Mouse (Mus musculus): Measurements from ENCODE around the gene Zcchc17. TPM values are rescaled to one million over a fixed set of nuclear protein-coding genes. Genes with fewer than 3 reads are reported as not detected.

Zcchc17 gene
- total and polyA plus RNA-seq, 3 experiments: 43.7 to 62.5 TPM; not detected in 1

DNA sequence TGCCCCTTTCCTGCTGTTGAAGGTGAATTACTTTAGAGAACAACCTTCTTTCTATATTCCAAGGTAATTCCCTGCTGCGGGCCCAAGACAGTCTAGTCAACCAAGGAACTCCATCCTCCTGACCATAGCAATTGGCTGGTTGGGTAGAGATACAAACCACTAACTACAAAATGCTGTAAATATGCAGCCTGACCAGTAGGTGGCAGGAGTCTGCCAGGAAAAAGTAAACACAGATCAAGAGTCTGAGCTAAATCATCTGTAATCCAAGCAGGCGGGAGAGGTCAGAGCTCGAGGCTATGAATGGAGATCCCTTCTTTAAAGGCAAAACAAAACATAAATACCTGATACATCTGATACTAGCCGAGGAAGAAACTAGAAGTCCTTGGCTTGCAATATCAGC, 18.1 kb downstream of the Zcchc17 start:
- TF ChIP-seq MYB (IDR thresholded peaks at IDR 0.05; ENCODE audit: low read depth, low read length) (no peak), CHD1 (IDR thresholded peaks at IDR 0.05; ENCODE audit: low read depth, low read length) (no peak), RAD21 (IDR thresholded peaks at IDR 0.05; ENCODE audit: low read depth, low read length) (peak; percentile 65), GATA1 (IDR thresholded peaks at IDR 0.05; ENCODE audit: low read depth, low read length) (no peak), BHLHE40 (IDR thresholded peaks at IDR 0.05; ENCODE audit: borderline replicate concordance, low read depth, low read length) (no peak), HCFC1 (IDR thresholded peaks at IDR 0.05; ENCODE audit: low read depth, low read length) (0 out of 2 replicates have a peak, but pooled peaks have one; percentile 23), UBTF (IDR thresholded peaks at IDR 0.05; ENCODE audit: borderline replicate concordance, insufficient read depth, low read depth, low read length) (no peak), CTCF (IDR thresholded peaks at IDR 0.05 in 2 of 3, conservative IDR thresholded peaks at IDR 0.05 in 1 of 3; ENCODE audit: control insufficient read depth in 1 of 3, insufficient read depth in 1 of 3, low read depth in 2 of 3, low read length in 3 of 3, poor library complexity in 1 of 3, severe bottlenecking in 1 of 3) (peak; percentile 39 to 90 (median 88)), SMC3 (IDR thresholded peaks at IDR 0.05; ENCODE audit: low read depth, low read length) (peak; percentile 67), SIN3A (IDR thresholded peaks at IDR 0.05; ENCODE audit: low read length) (peak; percentile 63; the same call in 1 of the 2 replicates), ZMIZ1 (IDR thresholded peaks at IDR 0.05; ENCODE audit: low read depth, low read length) (no peak), NRF1 (IDR thresholded peaks at IDR 0.05; ENCODE audit: insufficient read depth, low read depth, low read length, poor library complexity, severe bottlenecking) (no peak), JUND (IDR thresholded peaks at IDR 0.05; ENCODE audit: low read depth, low read length) (0 out of 2 replicates have a peak, but pooled peaks have one; percentile 41), MXI1 (IDR thresholded peaks at IDR 0.05; ENCODE audit: low read depth, low read length) (0 out of 2 replicates have a peak, but pooled peaks have one; percentile 29)
- Histone ChIP-seq H3K4me1 (ENCODE audit: control insufficient read depth in 1 of 2, insufficient read depth in 2 of 2, low read length in 2 of 2) (no peaks in the 10 kb centered on the region), H3K9me3 (replicated peaks; ENCODE audit: insufficient read depth, low read length) (no peaks in the 10 kb centered on the region), H3K9ac (ENCODE audit: control insufficient read depth, low read depth, low read length, poor library complexity, severe bottlenecking) (no peak overlapping the region), H3K79me2 (ENCODE audit: control insufficient read depth, insufficient read depth, low read length, poor library complexity) (no peaks in the 10 kb centered on the region), H3K27me3 (ENCODE audit: control insufficient read depth in 1 of 2, insufficient read depth in 2 of 2, low read length in 2 of 2) (no peaks in the 10 kb centered on the region), H3K4me3 (ENCODE audit: control insufficient read depth in 1 of 2, insufficient read depth in 1 of 2, low read depth in 2 of 2, low read length in 2 of 2) (no peak overlapping the region), H3K36me3 (ENCODE audit: control insufficient read depth in 1 of 2, insufficient read depth in 2 of 2, low read length in 2 of 2) (no peaks in the 10 kb centered on the region; a peak in 1 of 4 replicates), H3K27ac (ENCODE audit: control insufficient read depth, low read depth, low read length) (no peak overlapping the region)
- DNase-seq (ENCODE audit: low read depth, low spot score): peak; percentile 77

GRCm38 (mm10) chr4:130335867-130336266, 23.9 kb downstream of the Zcchc17 start:
- Histone ChIP-seq H3K27me3 (ENCODE audit: control insufficient read depth in 1 of 2, insufficient read depth in 2 of 2, low read length in 2 of 2) (no peaks in the 10 kb centered on the region), H3K9ac (ENCODE audit: control insufficient read depth, low read depth, low read length, poor library complexity, severe bottlenecking) (no peak overlapping the region), H3K4me1 (ENCODE audit: control insufficient read depth in 1 of 2, insufficient read depth in 2 of 2, low read length in 2 of 2) (no peaks in the 10 kb centered on the region), H3K36me3 (ENCODE audit: control insufficient read depth in 1 of 2, insufficient read depth in 2 of 2, low read length in 2 of 2) (no peaks in the 10 kb centered on the region; a peak in 1 of 4 replicates), H3K4me3 (ENCODE audit: control insufficient read depth in 1 of 2, insufficient read depth in 1 of 2, low read depth in 2 of 2, low read length in 2 of 2) (no peak overlapping the region), H3K79me2 (ENCODE audit: control insufficient read depth, insufficient read depth, low read length, poor library complexity) (no peaks in the 10 kb centered on the region), H3K9me3 (replicated peaks; ENCODE audit: insufficient read depth, low read length) (no peaks in the 10 kb centered on the region), H3K27ac (ENCODE audit: control insufficient read depth, low read depth, low read length) (no peak overlapping the region)
- DNase-seq (ENCODE audit: low read depth, low spot score): no peak
- TF ChIP-seq RCOR1 (IDR thresholded peaks at IDR 0.05; ENCODE audit: low read depth, low read length) (no peak), E2F4 (IDR thresholded peaks at IDR 0.05; ENCODE audit: borderline replicate concordance, low read depth, low read length) (no peak), TCF12 (IDR thresholded peaks at IDR 0.05; ENCODE audit: low read depth, low read length) (no peak), ETS1 (IDR thresholded peaks at IDR 0.05; ENCODE audit: low read depth, low read length) (no peak), EP300 (IDR thresholded peaks at IDR 0.05; ENCODE audit: low read depth in 1 of 2, low read length in 2 of 2) (no peak), CHD1 (IDR thresholded peaks at IDR 0.05; ENCODE audit: low read depth, low read length) (no peak), HCFC1 (IDR thresholded peaks at IDR 0.05; ENCODE audit: low read depth, low read length) (no peak), BHLHE40 (IDR thresholded peaks at IDR 0.05; ENCODE audit: borderline replicate concordance, low read depth, low read length) (no peak), MAFK (IDR thresholded peaks at IDR 0.05; ENCODE audit: borderline replicate concordance, low read depth, low read length) (no peak), SMC3 (IDR thresholded peaks at IDR 0.05; ENCODE audit: low read depth, low read length) (no peak), TAL1 (IDR thresholded peaks at IDR 0.05; ENCODE audit: low read length) (no peak), MYB (IDR thresholded peaks at IDR 0.05; ENCODE audit: low read depth, low read length) (no peak), JUND (IDR thresholded peaks at IDR 0.05; ENCODE audit: low read depth, low read length) (no peak), ZNF384 (IDR thresholded peaks at IDR 0.05; ENCODE audit: low read depth, low read length) (no peak), MYC (IDR thresholded peaks at IDR 0.05; ENCODE audit: low read depth, low read length) (no peak)
